Mouse (Mus musculus) ES-CJ7 (cell line): ENCODE results near the gene Ankrd52.

ENCODE experiments used
- DNase-seq: peaks from one replicate; pipeline ENCODE4 v3.0.0; 2011; ENCODE audit warnings: low read depth, low spot score

Gene Ankrd52

DNA sequence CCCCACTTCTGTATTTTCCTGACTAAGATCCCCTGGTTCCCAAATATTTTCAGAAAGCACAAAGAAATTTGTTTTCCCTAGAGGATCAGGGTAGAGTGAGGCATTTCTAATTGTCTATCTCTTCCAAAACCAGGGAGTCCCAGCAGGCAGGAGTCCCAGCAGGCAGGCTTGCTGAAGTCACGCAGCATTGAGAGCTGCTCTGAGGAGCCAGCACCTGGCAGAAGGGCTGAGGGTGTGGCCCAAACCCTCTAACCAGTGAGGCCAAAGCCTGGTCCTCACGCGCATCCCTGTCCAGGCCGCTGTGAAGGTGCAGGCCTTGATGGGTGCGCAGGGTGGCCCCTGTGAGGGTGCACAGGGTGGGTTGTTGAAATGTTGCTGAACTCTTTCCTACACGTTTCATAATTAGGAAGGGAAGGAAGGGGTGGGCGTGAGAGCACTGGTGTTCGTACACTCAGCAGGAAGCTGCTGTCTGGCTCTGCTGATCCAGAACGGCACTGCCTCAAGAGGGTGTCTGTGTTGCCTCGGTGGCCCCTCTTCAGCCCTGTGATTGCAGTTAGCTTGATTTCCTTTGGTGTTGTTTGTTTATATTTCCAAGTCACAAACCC, 61.9 kb downstream of the Ankrd52 start:
- DNase-seq = no peak

DNA sequence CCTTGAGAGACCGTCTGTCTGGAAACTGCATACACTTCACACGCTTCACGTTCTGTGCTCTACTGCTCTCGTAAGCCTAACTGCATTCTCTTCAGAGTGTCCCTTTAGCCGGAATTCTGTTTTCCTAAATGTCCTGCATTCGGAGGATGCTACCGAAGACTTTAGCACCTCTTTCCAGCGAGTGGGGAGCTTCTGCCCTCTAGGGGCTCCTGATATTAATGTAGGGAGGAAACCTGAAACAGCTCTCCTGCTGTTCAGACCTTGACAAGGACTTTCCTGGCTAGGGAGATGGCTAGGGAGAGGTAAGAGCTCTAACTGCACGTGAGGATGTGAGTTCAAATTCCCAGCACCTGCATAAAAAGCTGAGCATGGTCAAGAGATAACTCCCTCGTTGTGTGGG, 63.5 kb downstream of the Ankrd52 start:
- peak; percentile 67 for DNase-seq

GRCm38 (mm10) chr10:128441324-128442119, 64.6 kb downstream of the Ankrd52 start:
- peak; percentile 88 for DNase-seq

DNA sequence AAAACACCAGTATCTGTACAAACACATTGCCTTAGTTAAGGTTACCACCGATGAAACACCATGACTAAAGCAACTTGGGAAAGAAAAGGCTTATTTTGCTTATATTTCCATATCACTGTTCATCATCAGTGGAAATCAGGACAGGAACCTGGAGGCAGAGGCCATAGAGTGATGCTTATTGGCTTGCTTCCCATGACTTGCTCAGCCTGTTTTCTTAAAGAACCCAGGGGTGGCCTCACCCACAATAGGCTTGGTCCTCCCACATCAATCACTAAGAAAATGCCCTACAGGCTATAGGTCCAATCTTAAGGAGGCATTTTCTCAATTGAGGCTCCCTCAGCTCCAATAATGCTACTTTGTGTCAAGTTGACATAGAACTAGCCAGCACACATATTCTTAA, 65.8 kb downstream of the Ankrd52 start:
- DNase-seq = no peak

GRCm38 (mm10) chr10:128444354-128444753, 67.4 kb downstream of the Ankrd52 start:
- no peak for DNase-seq

DNA sequence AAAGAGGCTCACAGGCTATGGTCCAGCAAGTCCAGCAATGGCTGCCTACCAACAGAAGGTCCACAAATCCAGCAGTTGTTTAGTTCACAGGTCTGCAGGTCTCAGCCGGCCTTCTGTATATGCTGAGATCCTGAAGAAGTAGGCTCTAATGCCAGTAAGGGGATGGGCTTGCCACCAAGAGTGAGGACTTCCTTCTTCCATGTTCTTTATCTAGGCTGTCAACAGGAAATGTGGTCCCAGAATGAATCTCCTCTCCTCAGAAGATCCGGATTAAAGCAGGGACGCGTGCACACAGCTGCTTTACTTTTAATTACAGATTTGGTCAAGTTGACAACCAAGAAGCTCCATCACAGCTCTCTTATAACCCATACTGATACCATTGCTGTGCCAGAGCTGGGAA, 68.5 kb downstream of the Ankrd52 start:
- DNase-seq = no peak

DNA sequence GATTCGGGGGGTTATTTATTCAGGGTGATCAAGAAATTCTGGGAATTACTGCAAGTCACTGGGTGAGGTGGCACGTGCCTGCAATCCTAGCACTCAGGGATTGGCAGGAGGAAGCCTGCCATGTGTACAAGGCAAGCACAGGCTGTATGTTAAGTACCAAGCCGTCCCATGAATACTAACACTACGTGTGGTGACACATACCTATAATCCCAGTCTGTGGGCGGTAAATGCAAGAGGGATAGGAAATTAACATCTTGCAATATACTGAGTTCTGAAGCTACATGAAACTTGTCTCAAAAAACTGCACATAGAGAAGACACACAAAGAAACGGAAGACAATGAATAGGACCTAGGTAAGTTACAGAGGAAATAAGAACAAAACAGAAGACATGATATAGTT, 74.1 kb downstream of the Ankrd52 start:
- DNase-seq = no peak

DNA sequence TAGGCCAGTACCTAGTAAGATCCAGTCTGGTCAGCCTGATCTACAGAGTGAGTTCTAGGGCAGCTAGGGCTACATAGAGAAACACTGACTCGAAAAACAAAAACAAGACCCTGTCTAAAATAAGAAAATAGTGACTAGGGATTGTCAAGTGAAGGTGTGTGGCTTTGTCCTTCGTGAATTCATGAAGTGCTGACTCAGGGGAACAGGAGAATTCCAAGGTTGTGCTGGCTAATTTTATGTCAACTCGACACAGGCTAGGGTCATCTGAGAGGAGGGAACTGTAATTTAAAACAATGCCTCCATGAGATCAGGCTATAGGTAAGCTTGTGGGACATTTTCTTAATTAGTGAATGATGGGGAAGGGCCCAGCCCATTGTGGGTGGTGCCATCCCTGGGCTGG, 77.6 kb downstream of the Ankrd52 start:
- DNase-seq = no peak

- DNase-seq = peak; percentile 89
These were observed 78.4 kb downstream of the Ankrd52 start for GRCm38 (mm10) chr10:128455280-128455679.

GRCm38 (mm10) chr10:128457676-128458075, 80.8 kb downstream of the Ankrd52 start:
- no peak for DNase-seq
